Mouse (Mus musculus) CH12.LX (cell line): ENCODE data around the gene Cnn3. TPM values are rescaled to one million over a fixed set of nuclear protein-coding genes. Genes with fewer than 3 reads are reported as not detected.

Experiments used
- DNase-seq: peaks from one replicate; pipeline ENCODE4 v3.0.0-alpha.2; 2013; ENCODE audit errors: extremely low read depth
- H3K27ac ChIP-seq: 2 replicates; pipeline ENCODE4 v1.5.1; 2012; ENCODE audit warnings: low read depth, mild to moderate bottlenecking, control low read depth, moderate library complexity; ENCODE audit not compliant: insufficient read depth
- H3K27me3 ChIP-seq: replicated peaks from 2 replicates; pipeline ENCODE3; 2012; ENCODE audit warnings: inconsistent platforms
- H3K36me3 ChIP-seq, 2 experiments: replicated peaks in 1 of 2; 2 replicates each; pipeline versions ENCODE3 to v1.6.1; 2012; ENCODE audit warnings: inconsistent platforms in 1 of 2, low read length in 1 of 2, mild to moderate bottlenecking in 1 of 2, mixed read lengths in 1 of 2, moderate library complexity in 1 of 2; ENCODE audit not compliant: control insufficient read depth in 1 of 2, insufficient read depth in 1 of 2
- H3K4me1 ChIP-seq, 2 experiments: 2 replicates each; pipeline ENCODE4 v1.6.1; 2012; ENCODE audit warnings: inconsistent platforms in 1 of 2, moderate library complexity in 1 of 2; ENCODE audit not compliant: insufficient read depth in 2 of 2, control insufficient read depth in 1 of 2
- H3K4me2 ChIP-seq: 2 replicates; pipeline ENCODE4 v1.6.1; 2012; ENCODE audit warnings: low read depth, mild to moderate bottlenecking, control low read depth; ENCODE audit not compliant: poor library complexity, insufficient read depth, severe bottlenecking
- H3K4me3 ChIP-seq, 3 experiments: fragments of 150-350 bp in 1 of 3; sonication (generic) in 1 of 3; replicated peaks in 1 of 3; 2 replicates each; pipeline versions ENCODE3 to v1.5.1; 2011 to 2012; ENCODE audit warnings: low read depth in 2 of 3, low read length in 2 of 3, mild to moderate bottlenecking in 2 of 3, moderate library complexity in 2 of 3, control low read depth in 1 of 3, improper control_type of control experiment in 1 of 3, inconsistent platforms in 1 of 3, mixed read lengths in 1 of 3; ENCODE audit not compliant: poor library complexity in 1 of 3
- H3K79me2 ChIP-seq: replicated peaks from 2 replicates; pipeline ENCODE4 v1.6.1; 2012; ENCODE audit warnings: mild to moderate bottlenecking, moderate library complexity; ENCODE audit not compliant: control insufficient read depth, poor library complexity, insufficient read depth, severe bottlenecking; ENCODE audit errors: extremely low read depth
- H3K9ac ChIP-seq: 2 replicates; pipeline ENCODE4 v1.6.1; 2012; ENCODE audit warnings: low read depth, mild to moderate bottlenecking, control low read depth, moderate library complexity; ENCODE audit not compliant: insufficient read depth
- H3K9me3 ChIP-seq: replicated peaks from 2 replicates; pipeline ENCODE3; 2012; ENCODE audit warnings: low read length, inconsistent platforms, mixed read lengths
- CHD1 ChIP-seq: IDR thresholded peaks from 2 replicates; pipeline ENCODE4 v1.6.1; 2012; ENCODE audit warnings: low read depth, low read length, improper control_type of control experiment, inconsistent platforms
- CTCF ChIP-seq, 2 experiments: IDR thresholded peaks in 1 of 2; conservative IDR thresholded peaks in 1 of 2; 2 replicates each; pipeline ENCODE4 v1.5.1; 2011 to 2012; ENCODE audit warnings: low read depth in 2 of 2, low read length in 2 of 2, improper control_type of control experiment in 1 of 2, inconsistent platforms in 1 of 2, mild to moderate bottlenecking in 1 of 2, moderate library complexity in 1 of 2
- E2F4 ChIP-seq: IDR thresholded peaks from 2 replicates; pipeline ENCODE4 v1.6.1; 2011; ENCODE audit warnings: low read depth, low read length, improper control_type of control experiment; ENCODE audit not compliant: insufficient replicate concordance
- EP300 ChIP-seq: IDR thresholded peaks from 2 replicates; pipeline ENCODE4 v1.6.1; 2011; ENCODE audit warnings: low read length, improper control_type of control experiment
- ETS1 ChIP-seq: conservative IDR thresholded peaks from 2 replicates; pipeline ENCODE4 v1.6.1; 2012; ENCODE audit warnings: low read depth, mild to moderate bottlenecking, inconsistent platforms, low read length, improper control_type of control experiment, moderate library complexity
- GABPA ChIP-seq: IDR thresholded peaks from 2 replicates; pipeline ENCODE4 v1.6.1; 2012; ENCODE audit warnings: low read depth, low read length, improper control_type of control experiment, inconsistent platforms; ENCODE audit not compliant: insufficient replicate concordance
- HCFC1 ChIP-seq: IDR thresholded peaks from 2 replicates; pipeline ENCODE4 v1.6.1; 2012; ENCODE audit warnings: low read depth, mild to moderate bottlenecking, inconsistent platforms, low read length, improper control_type of control experiment
- IRF4 ChIP-seq: IDR thresholded peaks from 2 replicates; pipeline ENCODE4 v1.6.1; 2014; ENCODE audit warnings: low read depth, mild to moderate bottlenecking, inconsistent platforms, low read length, improper control_type of control experiment
- JUN ChIP-seq: IDR thresholded peaks from 2 replicates; pipeline ENCODE4 v1.6.1; 2011; ENCODE audit warnings: low read depth, mild to moderate bottlenecking, low read length, improper control_type of control experiment, moderate library complexity; ENCODE audit not compliant: insufficient read depth
- JUND ChIP-seq: conservative IDR thresholded peaks from 2 replicates; pipeline ENCODE4 v1.6.1; 2011; ENCODE audit warnings: low read depth, low read length, improper control_type of control experiment
- MAFK ChIP-seq: IDR thresholded peaks from 2 replicates; pipeline ENCODE4 v1.6.1; 2011; ENCODE audit warnings: low read length, improper control_type of control experiment; ENCODE audit not compliant: insufficient replicate concordance
- MAX ChIP-seq: IDR thresholded peaks from 2 replicates; pipeline ENCODE4 v1.6.1; 2011; ENCODE audit warnings: low read length, improper control_type of control experiment
- MAZ ChIP-seq: IDR thresholded peaks from 2 replicates; pipeline ENCODE4 v1.6.1; 2012; ENCODE audit warnings: low read depth, mild to moderate bottlenecking, inconsistent platforms, low read length, improper control_type of control experiment, moderate library complexity
- MYC ChIP-seq: IDR thresholded peaks from 2 replicates; pipeline ENCODE4 v1.6.1; 2011; ENCODE audit warnings: low read depth, mild to moderate bottlenecking, improper control_type of control experiment, low read length
- NELFE ChIP-seq: IDR thresholded peaks from 2 replicates; pipeline ENCODE4 v1.6.1; 2011; ENCODE audit warnings: low read depth, low read length, improper control_type of control experiment
- NRF1 ChIP-seq: IDR thresholded peaks from 2 replicates; pipeline ENCODE4 v1.6.1; 2014; ENCODE audit warnings: low read depth, mild to moderate bottlenecking, inconsistent platforms, low read length, improper control_type of control experiment, moderate library complexity
- POLR2A ChIP-seq: IDR thresholded peaks from 2 replicates; pipeline ENCODE4 v1.6.1; 2011; ENCODE audit warnings: low read depth, mild to moderate bottlenecking, improper control_type of control experiment, low read length
- POLR2AphosphoS2 ChIP-seq: IDR thresholded peaks from 2 replicates; pipeline ENCODE4 v1.6.1; 2011; ENCODE audit warnings: low read depth, low read length, improper control_type of control experiment
- RAD21 ChIP-seq: IDR thresholded peaks from 2 replicates; pipeline ENCODE4 v1.6.1; 2011; ENCODE audit warnings: low read depth, mild to moderate bottlenecking, low read length, improper control_type of control experiment, moderate library complexity
- RCOR1 ChIP-seq: conservative IDR thresholded peaks from 2 replicates; pipeline ENCODE4 v1.6.1; 2012; ENCODE audit warnings: low read depth, mild to moderate bottlenecking, inconsistent platforms, low read length, improper control_type of control experiment
- SIN3A ChIP-seq: IDR thresholded peaks from 2 replicates; pipeline ENCODE4 v1.6.1; 2012; ENCODE audit warnings: low read length, improper control_type of control experiment, inconsistent platforms
- TBP ChIP-seq: conservative IDR thresholded peaks from 2 replicates; pipeline ENCODE4 v1.6.1; 2011; ENCODE audit warnings: low read depth, low read length, improper control_type of control experiment
- TCF12 ChIP-seq: IDR thresholded peaks from 2 replicates; pipeline ENCODE4 v1.6.1; 2014; ENCODE audit warnings: low read depth, mild to moderate bottlenecking, inconsistent platforms, low read length, improper control_type of control experiment
- UBTF ChIP-seq: IDR thresholded peaks from 2 replicates; pipeline ENCODE4 v1.6.1; 2012; ENCODE audit warnings: low read depth, mild to moderate bottlenecking, inconsistent platforms, low read length, improper control_type of control experiment, moderate library complexity
- USF1 ChIP-seq: IDR thresholded peaks from 2 replicates; pipeline ENCODE4 v1.6.1; 2014; ENCODE audit warnings: low read depth, mild to moderate bottlenecking, inconsistent platforms, low read length, improper control_type of control experiment
- USF2 ChIP-seq: conservative IDR thresholded peaks from 2 replicates; pipeline ENCODE4 v1.6.1; 2011; ENCODE audit warnings: low read depth, low read length, improper control_type of control experiment
- dilution Hi-C: fragments of 300-500 bp; cut with MboI; formaldehyde crosslinking; loops from 2 replicates; pipeline ENCODE4 v1.14.3; 2020; ENCODE audit warnings: low sequenced_read_pairs; ENCODE audit not compliant: extremely low pct_unique_long_range_greater_than_20kb, extremely low pct_ligation_motif_present
- in situ Hi-C: fragments of 300-500 bp; cut with MboI; formaldehyde crosslinking; loops from 3 replicates; pipeline ENCODE4 v1.14.3; 2019; ENCODE audit warnings: low sequenced_read_pairs, low pct_ligation_motif_present, low pct_unique_long_range_greater_than_20kb, mixed read lengths
- polyA plus RNA-seq: library from polyadenylated mRNA; unstranded; fragments of >175 nt; gene quantifications from 2 replicates; pipeline ENCODE4 v1.2.1, GENCODE M21; 2012; ENCODE audit warnings: low read depth; ENCODE audit not compliant: insufficient read length
- total RNA-seq, 2 experiments: library from RNA; depleted of rRNA; stranded (reverse); fragments of 300-350 nt in 1 of 2; fragments of >200 nt in 1 of 2; gene quantifications; 2 replicates each; pipeline ENCODE4 v1.2.3; 2012 to 2014

The Cnn3 gene
- total and polyA plus RNA-seq, 3 experiments = 12.5 to 58.5 (median 46.4) TPM

DNA sequence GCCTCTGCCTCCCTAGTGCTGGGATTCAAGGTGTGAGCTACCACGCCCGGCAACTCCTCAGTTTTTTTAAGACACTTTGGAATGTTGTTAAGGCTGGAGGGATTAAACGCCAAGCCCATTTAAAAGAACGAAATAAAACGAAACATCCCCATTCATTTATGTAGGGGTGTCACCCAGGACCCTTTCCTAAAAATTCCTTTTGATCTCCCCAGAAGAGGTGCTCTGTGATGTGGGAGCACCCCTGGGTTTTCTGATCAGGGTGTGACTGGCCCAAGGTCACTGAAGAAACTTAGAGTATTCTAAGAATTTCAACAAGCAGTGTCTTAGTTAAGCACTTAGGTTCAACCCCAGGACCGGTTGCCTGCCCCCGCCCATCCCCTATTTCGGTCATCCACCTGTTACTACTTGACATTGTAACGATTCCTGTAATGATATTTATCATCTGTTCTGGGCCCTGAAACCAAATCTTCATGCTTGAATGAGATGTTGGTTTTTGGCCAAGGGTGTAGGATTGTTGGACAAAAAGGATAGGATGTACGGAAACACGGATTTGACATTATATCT is 2.5 kb downstream of the Cnn3 start:
- dilution Hi-C loops = no loop called here
- TF ChIP-seq MAFK (no peak), TCF12 (no peak), SIN3A (no peak), POLR2AphosphoS2 (no peak), IRF4 (no peak), CHD1 (no peak), JUND (no peak), NELFE (no peak), POLR2A (no peak), USF1 (no peak), UBTF (no peak), RAD21 (no peak), ETS1 (no peak), MYC (no peak), E2F4 (no peak), MAZ (no peak), MAX (no peak), JUN (no peak)
- H3K4me3 ChIP-seq = no peak overlapping the region
- no peak overlapping the region for H3K9ac ChIP-seq
- H3K79me2 ChIP-seq = no peaks in the 10 kb centered on the region
- peaks cover 0 to 3% of the 10 kb centered on the region in 2 experiments for H3K36me3 ChIP-seq
- no peak overlapping the region for H3K27ac ChIP-seq
- H3K4me2 ChIP-seq = no peak overlapping the region
- no peak for DNase-seq
- in situ Hi-C loops = no loop called here
- peaks cover 11% of the 10 kb centered on the region for H3K27me3 ChIP-seq
- H3K9me3 ChIP-seq = no peaks in the 10 kb centered on the region
- peaks cover 0 to 29% of the 10 kb centered on the region in 2 experiments; a peak in 2 of 4 replicates for H3K4me1 ChIP-seq

DNA sequence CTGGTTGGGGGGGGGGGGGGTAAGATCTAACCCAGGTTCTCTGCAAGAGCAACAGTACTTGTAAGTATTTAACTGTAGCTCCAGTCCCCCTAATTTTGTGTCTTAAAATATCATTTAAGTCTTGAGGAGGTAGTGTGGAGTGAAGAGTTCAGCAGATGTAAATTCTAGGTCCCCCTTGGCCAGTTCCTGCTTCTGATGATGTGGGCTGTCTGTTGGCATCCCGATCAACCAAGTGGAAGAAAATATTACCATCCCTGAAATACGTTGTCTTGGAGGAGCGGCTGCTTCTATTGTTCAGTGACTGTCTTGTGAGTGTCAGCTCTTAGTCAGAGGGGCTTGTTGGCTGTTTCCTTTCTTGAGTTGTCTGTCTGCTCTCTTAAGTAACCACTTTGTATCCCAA is 3.2 kb downstream of the Cnn3 start:
- H3K9ac ChIP-seq = no peak overlapping the region
- H3K79me2 ChIP-seq = no peaks in the 10 kb centered on the region
- H3K27me3 ChIP-seq = peaks cover 8% of the 10 kb centered on the region
- dilution Hi-C loops = no loop called here
- no peak overlapping the region for H3K4me2 ChIP-seq
- no peak overlapping the region for H3K27ac ChIP-seq
- in situ Hi-C loops = no loop called here
- H3K9me3 ChIP-seq = no peaks in the 10 kb centered on the region
- peaks cover 0 to 4% of the 10 kb centered on the region in 2 experiments for H3K36me3 ChIP-seq
- DNase-seq = no peak
- no peak overlapping the region for H3K4me3 ChIP-seq
- peaks cover 0 to 34% of the 10 kb centered on the region in 2 experiments; a peak in 2 of 4 replicates for H3K4me1 ChIP-seq
- TF ChIP-seq SIN3A (no peak), USF2 (no peak), MAX (no peak), GABPA (no peak), CTCF (conservative IDR thresholded peaks at IDR 0.05 in 1 of 2, IDR thresholded peaks at IDR 0.05 in 1 of 2; ENCODE audit: low read depth in 2 of 2, low read length in 2 of 2) (no peak), IRF4 (no peak), JUN (no peak), MYC (no peak), RCOR1 (no peak), RAD21 (no peak), EP300 (no peak), HCFC1 (no peak), TBP (no peak), POLR2A (no peak), NRF1 (no peak), E2F4 (no peak)
